Mouse (Mus musculus) yolk sac, embryonic 10.5 days (tissue): ENCODE measurements around the gene Mfn1.

Source experiments
- DNase-seq: peaks from one replicate; pipeline ENCODE4 v3.0.0-alpha.2; 2017; ENCODE audit warnings: low spot score

The Mfn1 gene

GRCm38 (mm10) chr3:32529303-32529898 lies at the start of gene Mfn1:
TSS of gene Mfn1 (plus strand) at chr3:32529465.
- peak; percentile 97 for DNase-seq

- DNase-seq: no peak
These were observed 49.3 kb upstream of the Mfn1 start for GRCm38 (mm10) chr3:32479961-32480360.

- DNase-seq: no peak
These were observed 46.2 kb upstream of the Mfn1 start for GRCm38 (mm10) chr3:32483035-32483434.

GRCm38 (mm10) chr3:32486543-32486942 lies 42.7 kb upstream of the Mfn1 start:
- no peak for DNase-seq

GRCm38 (mm10) chr3:32488172-32488571 lies 41.1 kb upstream of the Mfn1 start:
- no peak for DNase-seq

- DNase-seq: no peak
These were observed 39.0 kb upstream of the Mfn1 start for GRCm38 (mm10) chr3:32490076-32490927.

GRCm38 (mm10) chr3:32490928-32491315 lies 38.3 kb upstream of the Mfn1 start:
- DNase-seq: no peak

GRCm38 (mm10) chr3:32492097-32493090 lies 36.9 kb upstream of the Mfn1 start, which contains the start of gene Kcnmb3:
TSS of gene Kcnmb3 (minus strand) at chr3:32492231.
- no peak for DNase-seq

GRCm38 (mm10) chr3:32494387-32495087 lies 34.7 kb upstream of the Mfn1 start:
- DNase-seq: no peak

- no peak for DNase-seq
These were observed 34.0 kb upstream of the Mfn1 start for GRCm38 (mm10) chr3:32495088-32495770.

GRCm38 (mm10) chr3:32495856-32496710 lies 33.2 kb upstream of the Mfn1 start:
- DNase-seq: no peak

- no peak for DNase-seq
These were observed 32.6 kb upstream of the Mfn1 start for GRCm38 (mm10) chr3:32496711-32497070.

- no peak for DNase-seq
These were observed 28.9 kb upstream of the Mfn1 start for GRCm38 (mm10) chr3:32500346-32500745.

GRCm38 (mm10) chr3:32505841-32506240 lies 23.4 kb upstream of the Mfn1 start:
- DNase-seq: no peak

- DNase-seq: no peak
These were observed 22.7 kb upstream of the Mfn1 start for GRCm38 (mm10) chr3:32506366-32507225.

- peak; percentile 61 for DNase-seq
These were observed 20.5 kb upstream of the Mfn1 start for GRCm38 (mm10) chr3:32508666-32509324.

GRCm38 (mm10) chr3:32509496-32510374 lies 19.5 kb upstream of the Mfn1 start, which contains the start of gene Zfp639:
TSS of gene Zfp639 (plus strand) at chr3:32510259.
- DNase-seq: no peak
